Mouse (Mus musculus) megakaryocyte, embryonic 14.5 days (primary cell): ENCODE results near the gene Gm36028. TPM values are rescaled to one million over a fixed set of nuclear protein-coding genes. Genes with fewer than 3 reads are reported as not detected.

Experiments used
- H3K27me3 ChIP-seq: replicated peaks from 2 replicates; pipeline ENCODE3; 2012; ENCODE audit warnings: inconsistent platforms
- H3K36me3 ChIP-seq: replicated peaks from 2 replicates; pipeline ENCODE3; 2012; ENCODE audit warnings: low read length, inconsistent platforms, mixed read lengths
- H3K4me1 ChIP-seq: 2 replicates; pipeline ENCODE4 v1.6.1; 2012; ENCODE audit warnings: inconsistent platforms
- H3K4me3 ChIP-seq: replicated peaks from 2 replicates; pipeline ENCODE3; 2012; ENCODE audit warnings: moderate library complexity, mild to moderate bottlenecking, inconsistent platforms
- H3K9me3 ChIP-seq: 2 replicates; pipeline ENCODE4 v1.6.1; 2012; ENCODE audit warnings: inconsistent platforms
- FLI1 ChIP-seq: IDR thresholded peaks from 2 replicates; pipeline ENCODE4 v1.6.1; 2012; ENCODE audit warnings: low read length, inconsistent platforms, mixed read lengths
- GATA1 ChIP-seq: IDR thresholded peaks from 3 replicates; pipeline ENCODE4 v1.6.1; 2012; ENCODE audit warnings: mixed read lengths, low read length, inconsistent platforms, borderline replicate concordance
- polyA plus RNA-seq: library from polyadenylated mRNA; stranded (reverse); fragments of >175 nt; gene quantifications from 2 replicates; pipeline ENCODE4 v1.2.3, GENCODE M21; 2012; ENCODE audit warnings: low replicate concordance; ENCODE audit not compliant: insufficient read depth

Gene Gm36028
- polyA plus RNA-seq, 1 experiment: not detected

DNA sequence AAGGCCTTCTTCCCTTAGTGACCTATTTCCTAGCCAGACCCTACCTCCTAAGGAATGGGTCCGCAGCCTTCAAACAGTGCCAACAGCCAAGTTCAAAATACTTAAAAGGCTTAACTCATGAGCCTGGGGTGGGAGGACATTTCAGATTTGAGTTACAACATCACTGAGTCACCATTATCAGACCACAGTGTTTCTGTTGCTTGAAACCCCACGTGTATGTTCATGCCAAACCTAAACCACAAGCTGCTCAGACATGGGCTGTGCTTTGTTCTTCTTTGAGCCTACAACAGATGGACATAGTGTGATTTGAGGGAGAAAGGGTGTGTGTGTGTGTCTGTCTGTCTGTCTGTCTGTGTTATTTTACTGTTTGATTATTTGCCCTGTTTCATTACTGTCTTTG lies 59.8 kb downstream of the Gm36028 start:
- H3K36me3 ChIP-seq: no peaks in the 10 kb centered on the region
- TF ChIP-seq FLI1 (no peak), GATA1 (no peak)
- peaks cover 33% of the 10 kb centered on the region for H3K9me3 ChIP-seq
- H3K4me3 ChIP-seq: no peak overlapping the region
- H3K27me3 ChIP-seq: no peaks in the 10 kb centered on the region
- H3K4me1 ChIP-seq: peaks cover 15% of the 10 kb centered on the region

Other genes with a start within 250 kb of the Gm36028 start
- gene Ndufb4, start 206.7 kb downstream of the Gm36028 start, polyA plus RNA-seq: 34.3 and 102 TPM in 2 replicates
- not detected in 2 replicates for gene Fstl1, start 84.3 kb downstream of the Gm36028 start, polyA plus RNA-seq
- 1.2 and 2.3 TPM in 2 replicates for gene Lrrc58, start 7.2 kb upstream of the Gm36028 start, polyA plus RNA-seq
- gene Gpr156, start 55.4 kb upstream of the Gm36028 start, polyA plus RNA-seq: not detected in 2 replicates
- 5.8 and 14.0 TPM in 2 replicates for gene Gsk3b, start 227.9 kb upstream of the Gm36028 start, polyA plus RNA-seq